Mouse (Mus musculus) lung, embryonic 14.5 days (tissue): ENCODE measurements around the gene Ephb1. TPM values are rescaled to one million over a fixed set of nuclear protein-coding genes. Genes with fewer than 3 reads are reported as not detected.

Source experiments
- ATAC-seq: fragments of 200-750 bp; cut with Nextera tagmentation; 2 replicates; pipeline ENCODE4 v1.8.0; 2017; ENCODE audit warnings: mild to moderate bottlenecking, moderate TSS enrichment, moderate library complexity; ENCODE audit not compliant: insufficient read depth
- DNase-seq: peaks from one replicate; pipeline ENCODE4 v3.0.0-alpha.2; 2015
- H3K27ac ChIP-seq: fragments of 300-500 bp; sonication (generic); 2 replicates; pipeline ENCODE4 v1.5.1; 2014; ENCODE audit warnings: low read depth, mild to moderate bottlenecking, moderate library complexity
- H3K27me3 ChIP-seq: fragments of 300-500 bp; sonication (generic); 2 replicates; pipeline ENCODE4 v1.6.1; 2014; ENCODE audit warnings: low read length, control low read depth; ENCODE audit not compliant: insufficient read depth
- H3K36me3 ChIP-seq: fragments of 300-500 bp; sonication (generic); 2 replicates; pipeline ENCODE4 v1.6.1; 2014; ENCODE audit warnings: control low read depth; ENCODE audit not compliant: insufficient read depth
- H3K4me1 ChIP-seq: fragments of 300-500 bp; sonication (generic); 2 replicates; pipeline ENCODE4 v1.6.1; 2014; ENCODE audit warnings: antibody characterized with exemption, control low read depth; ENCODE audit not compliant: insufficient read depth
- H3K4me2 ChIP-seq: fragments of 300-500 bp; sonication (generic); 2 replicates; pipeline ENCODE4 v1.6.1; 2014; ENCODE audit warnings: mild to moderate bottlenecking
- H3K4me3 ChIP-seq: fragments of 300-500 bp; sonication (generic); 2 replicates; pipeline ENCODE4 v1.5.1; 2014; ENCODE audit warnings: low read depth, low read length
- H3K9ac ChIP-seq: fragments of 300-500 bp; sonication (generic); 2 replicates; pipeline ENCODE4 v1.6.1; 2014
- H3K9me3 ChIP-seq: fragments of 300-500 bp; sonication (generic); 2 replicates; pipeline ENCODE4 v1.6.1; 2016; ENCODE audit warnings: low read depth, low read length, control low read depth
- CTCF ChIP-seq: IDR thresholded peaks from 2 replicates; pipeline ENCODE4 v1.5.1; 2016; ENCODE audit warnings: antibody characterized with exemption, low read depth
- WGBS: fragments of 180-500 bp; shearing (Covaris S2); extraction: QIAGEN DNeasy Blood & Tissue Kit; methylation state at CpG from one replicate; pipeline ENCODE4 v1.1.7; 2014; 5-methylcytosine and 5-hydroxymethylcytosine counted together
- polyA plus RNA-seq: library from polyadenylated mRNA; unstranded; fragments of >200 nt; fragmentation: Nextera tagmentation; extraction: Ambion mirVana; gene quantifications from 2 replicates; pipeline ENCODE4 v1.2.1, GENCODE M21; 2014

Gene Ephb1
- polyA plus RNA-seq, 1 experiment from 2014 or later, result 1.6 TPM

DNA sequence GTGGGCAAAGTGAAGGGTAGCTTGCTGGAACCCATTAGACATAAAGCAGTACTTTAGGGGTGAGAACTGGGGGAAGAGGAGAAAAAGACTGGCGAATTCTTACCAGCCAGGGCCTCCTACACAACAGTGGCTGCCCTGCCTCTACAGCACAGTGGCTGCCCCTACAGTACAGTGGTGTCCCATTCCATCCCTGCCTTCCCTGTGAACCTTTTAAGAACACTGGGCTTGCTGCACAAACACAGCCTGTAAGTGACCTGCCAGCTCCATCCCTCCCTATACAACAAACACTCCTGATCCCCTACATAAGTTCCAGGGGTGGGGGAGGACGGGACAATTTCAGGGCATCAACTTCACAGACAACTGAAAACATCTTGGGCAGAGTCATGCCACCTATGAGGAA lies 174.4 kb downstream of the Ephb1 start:
- no peaks in the 10 kb centered on the region for H3K27me3 ChIP-seq
- no peaks in the 10 kb centered on the region for H3K36me3 ChIP-seq
- H3K9me3 ChIP-seq, result no peaks in the 10 kb centered on the region
- H3K4me3 ChIP-seq, result no peak overlapping the region
- DNase-seq, result no peak
- H3K9ac ChIP-seq, result no peak overlapping the region
- no peaks in the 10 kb centered on the region for H3K4me1 ChIP-seq
- TF ChIP-seq CTCF, result no peak
- no peak for ATAC-seq
- WGBS, result 56% methylated on average over 2 of the region's 2 CpGs
- H3K4me2 ChIP-seq, result no peak overlapping the region
- H3K27ac ChIP-seq, result no peak overlapping the region

DNA sequence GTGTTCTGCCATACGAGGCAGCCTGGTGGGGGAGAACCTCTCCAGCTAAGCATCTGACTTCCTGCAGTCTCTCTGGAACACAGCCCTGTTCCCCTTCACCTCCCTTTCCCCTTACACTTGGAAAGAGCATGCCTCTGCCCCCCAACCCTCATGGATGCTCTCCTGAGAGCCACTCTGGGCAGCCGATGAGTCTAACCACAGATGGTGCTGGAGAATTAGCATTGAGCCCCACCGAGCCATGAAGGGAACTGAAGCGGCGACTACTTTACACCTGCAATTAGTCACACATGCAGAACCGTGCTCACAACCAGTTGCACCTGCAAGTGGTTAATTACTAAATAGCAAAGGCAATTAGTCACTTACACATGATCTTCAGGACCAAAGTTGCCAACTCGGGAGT lies 184.8 kb downstream of the Ephb1 start:
- Histone ChIP-seq H3K4me3 (no peak overlapping the region), H3K9ac (no peak overlapping the region), H3K4me2 (no peak overlapping the region), H3K36me3 (no peaks in the 10 kb centered on the region), H3K4me1 (no peaks in the 10 kb centered on the region), H3K27me3 (no peaks in the 10 kb centered on the region), H3K27ac (no peak overlapping the region), H3K9me3 (no peaks in the 10 kb centered on the region)
- ATAC-seq (no peak), DNase-seq (no peak)
- TF ChIP-seq CTCF, result no peak
- 72% methylated on average over 7 of the region's 7 CpGs for WGBS

DNA sequence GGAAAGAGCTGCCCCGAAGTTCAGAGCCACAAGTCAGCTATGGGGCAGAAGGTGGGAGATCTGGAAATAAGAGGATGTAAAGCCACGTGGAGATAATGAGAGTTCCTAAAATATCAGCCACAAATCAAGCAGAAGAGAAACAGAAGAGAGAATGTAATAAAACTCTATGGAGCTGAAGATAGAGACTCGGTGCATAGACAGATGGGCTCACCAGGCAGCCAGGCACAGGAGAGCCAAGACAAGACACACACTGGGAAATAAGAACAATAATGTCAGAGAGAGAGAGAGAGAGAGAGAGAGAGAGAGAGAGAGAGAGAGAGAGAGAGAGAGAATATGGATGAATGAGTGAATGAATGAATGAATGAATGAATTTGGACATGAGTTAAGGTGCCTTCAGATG lies 198.6 kb downstream of the Ephb1 start:
- TF ChIP-seq CTCF, result no peak
- no peak overlapping the region for H3K9ac ChIP-seq
- DNase-seq, result no peak
- H3K27me3 ChIP-seq, result no peaks in the 10 kb centered on the region
- no peaks in the 10 kb centered on the region for H3K4me1 ChIP-seq
- H3K36me3 ChIP-seq, result no peaks in the 10 kb centered on the region
- H3K9me3 ChIP-seq, result no peaks in the 10 kb centered on the region
- no peak overlapping the region for H3K4me2 ChIP-seq
- no peak overlapping the region for H3K27ac ChIP-seq
- ATAC-seq, result no peak
- no peak overlapping the region for H3K4me3 ChIP-seq
- 72% methylated on average over 3 of the region's 3 CpGs for WGBS

DNA sequence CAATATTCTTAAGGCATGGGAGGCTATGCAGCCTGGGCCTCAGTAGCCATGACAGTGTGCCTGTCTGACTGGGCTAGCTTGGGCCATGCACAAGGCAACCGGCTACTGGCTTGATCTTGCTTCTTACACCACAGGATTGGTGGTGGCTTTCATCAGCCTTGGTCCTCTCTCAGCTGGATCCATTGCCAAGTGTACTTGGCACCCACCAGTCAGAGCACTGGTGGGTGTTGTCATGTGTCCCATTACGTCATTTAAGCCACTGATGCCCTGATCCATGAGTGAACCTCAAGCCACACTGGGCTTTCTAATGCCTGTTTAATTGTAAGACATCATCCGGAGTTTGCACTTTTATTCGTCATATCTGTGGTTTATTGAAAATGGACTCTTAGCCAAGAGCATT lies 215.3 kb downstream of the Ephb1 start:
- 87% methylated on average over 4 of the region's 4 CpGs for WGBS
- Histone ChIP-seq H3K4me3 (no peak overlapping the region), H3K4me2 (no peak overlapping the region), H3K9ac (no peak overlapping the region), H3K36me3 (no peaks in the 10 kb centered on the region), H3K4me1 (no peaks in the 10 kb centered on the region), H3K27me3 (no peaks in the 10 kb centered on the region), H3K27ac (no peak overlapping the region), H3K9me3 (no peaks in the 10 kb centered on the region)
- TF ChIP-seq CTCF, result no peak
- ATAC-seq (no peak), DNase-seq (no peak)

DNA sequence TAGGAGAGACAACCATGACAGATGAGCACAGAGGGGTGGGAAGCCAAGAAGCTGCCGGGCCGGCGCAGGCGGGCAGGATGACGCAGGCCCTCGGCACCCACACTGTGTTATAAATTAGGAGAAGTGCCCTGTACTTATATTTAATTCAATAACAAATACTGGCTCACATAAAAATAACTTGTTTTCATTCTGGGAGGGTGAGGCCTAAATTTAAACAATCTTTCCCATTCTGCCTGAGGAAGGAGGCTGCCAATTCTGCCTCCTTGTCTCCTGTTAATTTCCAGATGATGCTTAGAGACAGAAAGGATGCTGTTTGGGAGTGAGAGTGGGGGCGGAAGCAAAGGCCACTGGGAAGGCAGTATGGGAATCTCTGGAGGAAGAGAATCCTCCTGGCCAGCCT lies 215.8 kb downstream of the Ephb1 start:
- H3K4me2 ChIP-seq, result no peak overlapping the region
- H3K9me3 ChIP-seq, result no peaks in the 10 kb centered on the region
- ATAC-seq, result no peak
- H3K9ac ChIP-seq, result no peak overlapping the region
- TF ChIP-seq CTCF, result no peak
- no peak overlapping the region for H3K27ac ChIP-seq
- H3K4me1 ChIP-seq, result no peaks in the 10 kb centered on the region
- no peak for DNase-seq
- H3K4me3 ChIP-seq, result no peak overlapping the region
- H3K27me3 ChIP-seq, result no peaks in the 10 kb centered on the region
- 83% methylated on average over 7 of the region's 7 CpGs for WGBS
- no peaks in the 10 kb centered on the region for H3K36me3 ChIP-seq

DNA sequence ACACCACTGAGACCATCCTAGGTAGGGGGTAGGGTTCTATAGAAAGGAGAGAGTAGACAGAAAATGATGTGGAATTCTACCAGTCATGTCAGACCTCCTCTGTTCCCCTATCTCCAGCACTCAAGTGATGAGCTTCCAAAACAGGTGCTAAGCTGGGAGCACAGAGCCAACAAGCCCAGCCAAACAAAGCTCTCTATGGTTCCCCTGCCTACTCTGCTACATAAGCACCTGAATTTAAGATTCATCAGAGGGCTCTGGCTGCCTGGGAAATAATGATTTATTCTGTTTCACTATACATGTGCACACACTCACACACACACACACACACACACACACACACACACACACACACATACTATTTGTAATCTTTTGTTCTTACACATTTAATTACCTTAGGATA lies 216.3 kb downstream of the Ephb1 start:
- H3K4me1 ChIP-seq, result no peaks in the 10 kb centered on the region
- H3K9me3 ChIP-seq, result no peaks in the 10 kb centered on the region
- no peak for TF ChIP-seq CTCF
- no peak overlapping the region for H3K4me2 ChIP-seq
- H3K27me3 ChIP-seq, result no peaks in the 10 kb centered on the region
- H3K27ac ChIP-seq, result no peak overlapping the region
- H3K9ac ChIP-seq, result no peak overlapping the region
- DNase-seq (no peak), ATAC-seq (no peak)
- H3K4me3 ChIP-seq, result no peak overlapping the region
- H3K36me3 ChIP-seq, result no peaks in the 10 kb centered on the region

DNA sequence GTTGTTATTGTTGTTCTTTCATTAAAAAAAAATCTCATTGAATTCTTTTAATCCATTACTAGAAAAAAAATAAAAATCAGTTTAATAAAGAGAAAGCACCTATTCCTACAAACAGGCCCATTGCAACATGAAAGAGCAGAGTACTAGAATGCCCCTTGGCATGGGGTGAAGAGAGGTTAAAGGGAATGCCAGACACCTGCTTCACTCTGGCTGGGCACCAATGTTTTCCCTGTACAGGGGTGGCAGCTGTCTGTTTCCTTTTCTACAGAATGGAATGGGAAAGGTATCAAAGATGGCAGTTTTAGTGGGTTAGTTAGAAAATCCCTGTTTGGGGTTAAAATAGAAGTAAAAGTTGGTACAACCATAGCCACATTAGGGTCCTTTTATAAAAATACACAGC lies 224.0 kb downstream of the Ephb1 start:
- no peak overlapping the region for H3K9ac ChIP-seq
- H3K9me3 ChIP-seq, result no peaks in the 10 kb centered on the region
- no peak for DNase-seq
- ATAC-seq, result no peak
- no peak for TF ChIP-seq CTCF
- no peaks in the 10 kb centered on the region for H3K36me3 ChIP-seq
- H3K4me3 ChIP-seq, result no peak overlapping the region
- no peak overlapping the region for H3K4me2 ChIP-seq
- H3K27ac ChIP-seq, result no peak overlapping the region
- H3K27me3 ChIP-seq, result no peaks in the 10 kb centered on the region
- no peaks in the 10 kb centered on the region for H3K4me1 ChIP-seq

DNA sequence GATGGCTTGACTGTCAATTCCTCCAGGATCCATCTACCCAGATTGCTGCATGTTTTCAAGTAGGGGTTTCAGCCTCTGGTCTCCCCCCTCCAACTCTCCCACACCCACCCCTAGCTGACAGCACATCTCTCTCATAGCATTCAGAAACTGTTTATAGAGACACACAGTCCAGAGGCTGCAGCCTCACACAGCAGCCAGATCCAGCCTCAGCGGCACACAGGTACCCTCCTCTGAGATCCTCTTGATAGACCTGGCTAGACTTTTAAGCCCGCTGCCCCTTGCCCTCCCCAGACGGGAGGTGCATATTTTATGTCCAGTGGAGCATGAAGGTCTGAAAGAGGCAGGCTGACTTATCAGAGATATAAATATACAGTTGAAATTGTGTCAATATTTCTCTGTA lies 228.0 kb downstream of the Ephb1 start:
- Histone ChIP-seq H3K36me3 (no peaks in the 10 kb centered on the region), H3K4me1 (no peaks in the 10 kb centered on the region), H3K4me3 (no peak overlapping the region), H3K27ac (no peak overlapping the region), H3K27me3 (no peaks in the 10 kb centered on the region), H3K4me2 (no peak overlapping the region), H3K9ac (no peak overlapping the region), H3K9me3 (no peaks in the 10 kb centered on the region)
- TF ChIP-seq CTCF, result no peak
- 31% methylated on average over 3 of the region's 3 CpGs for WGBS
- ATAC-seq, result no peak
- DNase-seq, result no peak
